8 mouse cellular contexts compared by ENCODE assay signal in the genomic region with DNA sequence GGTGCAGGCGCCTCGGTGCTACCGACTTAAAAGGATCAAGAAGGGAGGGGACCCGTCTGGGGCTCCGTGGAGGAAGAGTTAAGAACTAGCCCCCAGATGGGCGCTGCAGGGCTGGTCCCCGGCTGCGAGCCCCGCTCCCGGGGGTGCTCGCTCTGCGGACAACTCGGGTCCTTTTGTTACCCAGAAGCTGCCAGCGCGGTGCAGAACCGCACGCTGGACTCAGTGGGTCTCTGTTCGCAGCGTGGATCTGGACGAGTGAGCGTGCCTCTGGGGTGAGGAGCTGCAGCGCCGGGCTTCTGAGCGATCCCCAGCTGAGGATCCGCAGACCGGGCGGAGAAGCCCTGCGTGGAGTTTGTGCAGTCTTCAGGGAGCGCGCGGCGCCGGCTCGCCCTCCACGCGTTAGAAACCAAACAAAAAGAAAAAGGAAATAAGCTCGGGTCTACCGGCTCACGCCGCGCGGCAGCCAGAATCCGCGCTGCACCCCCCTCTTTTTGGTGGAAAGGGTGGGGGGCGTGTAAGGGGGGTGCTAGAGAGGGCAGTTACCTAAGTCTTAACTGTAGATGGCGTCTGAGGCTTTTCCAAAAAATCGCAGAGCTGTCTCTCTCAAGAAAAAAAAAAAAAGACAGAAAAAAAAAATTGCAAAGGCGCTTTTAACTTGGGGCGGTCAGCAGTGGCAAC. TPM values are rescaled to one million over a fixed set of nuclear protein-coding genes. Genes with fewer than 3 reads are reported as not detected.
DNase-seq lines count a peak whose midpoint lies in the region; ATAC-seq and TF ChIP-seq lines count a peak whose summit lies in the region.

No protein-coding gene starts in this region.

- no peak for TF ChIP-seq EP300 in MEL (IDR thresholded peaks at IDR 0.05; ENCODE audit: low read depth in 1 of 2, low read length in 2 of 2)

- 0 out of 4 replicates have a peak, but pooled peaks of 1 of the 2 experiments have one; percentile 7 for TF ChIP-seq POLR2A in MEL (IDR thresholded peaks at IDR 0.05; ENCODE audit: control insufficient read depth in 1 of 2, insufficient read depth in 1 of 2, low read depth in 1 of 2, low read length in 2 of 2, poor library complexity in 1 of 2)

- TF ChIP-seq RAD21 in MEL (IDR thresholded peaks at IDR 0.05; ENCODE audit: low read depth, low read length): peak; percentile 71

- under 1% methylated on average over 49 of the region's 49 CpGs for WGBS in hindbrain, embryonic 12.5 days
- 3% methylated on average over 45 of the region's 49 CpGs for WGBS in macrophage (ENCODE audit: missing documents)

- H3K36me3 ChIP-seq in MEL (ENCODE audit: control insufficient read depth in 1 of 2, insufficient read depth in 2 of 2, low read length in 2 of 2) (peaks cover 0 to 8% of the 10 kb centered on the region in 2 experiments; a peak in 3 of 4 replicates), macrophage (ENCODE audit: inconsistent target) (no peaks in the 10 kb centered on the region)
- no peaks in the 10 kb centered on the region for H3K36me3 ChIP-seq in hindbrain, embryonic 12.5 days

- peak overlapping the region; percentile 61 for H3K27ac ChIP-seq in MEL (ENCODE audit: control insufficient read depth, low read depth, low read length)
- H3K27ac ChIP-seq in hindbrain, embryonic 12.5 days: peak overlapping the region; percentile 97
- peak overlapping the region; percentile 93 for H3K27ac ChIP-seq in left cerebral cortex, adult 2 months
- H3K27ac ChIP-seq in macrophage: no peak overlapping the region

- peak; percentile 39 for ATAC-seq in hindbrain, embryonic 12.5 days (ENCODE audit: low FRiP score)

- peaks cover 0 to 9% of the 10 kb centered on the region in 2 experiments; a peak in 3 of 4 replicates for H3K4me1 ChIP-seq in MEL (ENCODE audit: control insufficient read depth in 1 of 2, insufficient read depth in 2 of 2, low read length in 2 of 2)
- peaks cover 29% of the 10 kb centered on the region for H3K4me1 ChIP-seq in hindbrain, embryonic 12.5 days

- no peaks in the 10 kb centered on the region for H3K9me3 ChIP-seq in MEL (replicated peaks; ENCODE audit: insufficient read depth, low read length)
- no peaks in the 10 kb centered on the region for H3K9me3 ChIP-seq in hindbrain, embryonic 12.5 days (replicated peaks)

- H3K9ac ChIP-seq in MEL (ENCODE audit: control insufficient read depth, low read depth, low read length, poor library complexity, severe bottlenecking): peak overlapping the region; percentile 95
- H3K9ac ChIP-seq in hindbrain, embryonic 12.5 days: peak overlapping the region; percentile 94

- H3K4me3 ChIP-seq in MEL (ENCODE audit: control insufficient read depth in 1 of 2, insufficient read depth in 1 of 2, low read depth in 2 of 2, low read length in 2 of 2): peak overlapping the region; percentile 97 to 98
- peak overlapping the region; percentile 56 for H3K4me3 ChIP-seq in hindbrain, embryonic 12.5 days
- H3K4me3 ChIP-seq in left cerebral cortex, adult 2 months: peak overlapping the region; percentile 71
- peak overlapping the region; percentile 19; the same call in 1 of the 2 replicates for H3K4me3 ChIP-seq in macrophage (ENCODE audit: inconsistent target)

- no peaks in the 10 kb centered on the region for H3K27me3 ChIP-seq in MEL (ENCODE audit: control insufficient read depth in 1 of 2, insufficient read depth in 2 of 2, low read length in 2 of 2)
- no peaks in the 10 kb centered on the region for H3K27me3 ChIP-seq in hindbrain, embryonic 12.5 days

- DNase-seq in MEL (ENCODE audit: low read depth, low spot score): peak; percentile 83
- peak; percentile 24 for DNase-seq in cerebellum, adult 9-11 months
- DNase-seq in frontal cortex, postnatal 14 days (ENCODE audit: low spot score in 2 of 2): peak; percentile 61 to 64
- DNase-seq in left cerebral cortex, adult 2 months (ENCODE audit: extremely low spot score in 1 of 2, low spot score in 2 of 2): peak; percentile 64 to 65
- peak; percentile 60 for DNase-seq in retina, postnatal 7 days (ENCODE audit: low read depth, low spot score)
- DNase-seq in thymus, postnatal 4 days: peak; percentile 85

- peaks cover 53% of the 10 kb centered on the region for H3K79me2 ChIP-seq in MEL (ENCODE audit: control insufficient read depth, insufficient read depth, low read length, poor library complexity)
- H3K79me2 ChIP-seq in macrophage (ENCODE audit: inconsistent target): no peaks in the 10 kb centered on the region

- H3K4me2 ChIP-seq in hindbrain, embryonic 12.5 days (replicated peaks): peak overlapping the region; percentile 68

- intact Hi-C loops in left cerebral cortex, adult 2 months (cut with DNase I): loop anchor here (1.0 to 10.0 kb wide), 9 partner anchors 81 to 717 kb away; no protein-coding TSS in a partner anchor

- peak in 2 of 3 experiments; percentile 16 to 55; a peak in 2 of 6 replicates for TF ChIP-seq CTCF in MEL (IDR thresholded peaks at IDR 0.05 in 2 of 3, conservative IDR thresholded peaks at IDR 0.05 in 1 of 3; ENCODE audit: control insufficient read depth in 1 of 3, insufficient read depth in 1 of 3, low read depth in 2 of 3, low read length in 3 of 3, poor library complexity in 1 of 3, severe bottlenecking in 1 of 3)
- TF ChIP-seq CTCF in left cerebral cortex, adult 2 months (IDR thresholded peaks at IDR 0.05): peak; percentile 60

TF ChIP-seq in MEL, 35 proteins besides CTCF, POLR2A, EP300 and RAD21 (continues in another document):
- TF ChIP-seq MYC (IDR thresholded peaks at IDR 0.05; ENCODE audit: low read depth, low read length) (no peak), ETS1 (IDR thresholded peaks at IDR 0.05; ENCODE audit: low read depth, low read length) (peak; percentile 50; the same call in 1 of the 2 replicates), GATA1 (IDR thresholded peaks at IDR 0.05; ENCODE audit: low read depth, low read length) (no peak), TAL1 (IDR thresholded peaks at IDR 0.05; ENCODE audit: low read length) (no peak), MAZ (IDR thresholded peaks at IDR 0.05; ENCODE audit: low read depth, low read length) (peak; percentile 81; the same call in 1 of the 2 replicates), SMC3 (IDR thresholded peaks at IDR 0.05; ENCODE audit: low read depth, low read length) (peak; percentile 55), ZNF384 (IDR thresholded peaks at IDR 0.05; ENCODE audit: low read depth, low read length) (peak; percentile 99), BHLHE40 (IDR thresholded peaks at IDR 0.05; ENCODE audit: borderline replicate concordance, low read depth, low read length) (no peak), NRF1 (IDR thresholded peaks at IDR 0.05; ENCODE audit: insufficient read depth, low read depth, low read length, poor library complexity, severe bottlenecking) (no peak), RCOR1 (IDR thresholded peaks at IDR 0.05; ENCODE audit: low read depth, low read length) (no peak), TBP (IDR thresholded peaks at IDR 0.05; ENCODE audit: low read depth, low read length) (no peak; the same call in 1 of the 2 replicates), ELF1 (IDR thresholded peaks at IDR 0.05; ENCODE audit: low read depth, low read length) (no peak), SIN3A (IDR thresholded peaks at IDR 0.05; ENCODE audit: low read length) (peak; percentile 43; the same call in 1 of the 2 replicates), CHD2 (IDR thresholded peaks at IDR 0.05; ENCODE audit: low read length) (no peak), UBTF (IDR thresholded peaks at IDR 0.05; ENCODE audit: borderline replicate concordance, insufficient read depth, low read depth, low read length) (peak; percentile 83; the same call in 1 of the 2 replicates), MXI1 (IDR thresholded peaks at IDR 0.05; ENCODE audit: low read depth, low read length) (peak; percentile 58; the same call in 1 of the 2 replicates), HCFC1 (IDR thresholded peaks at IDR 0.05; ENCODE audit: low read depth, low read length) (0 out of 2 replicates have a peak, but pooled peaks have one; percentile 25), CHD1 (IDR thresholded peaks at IDR 0.05; ENCODE audit: low read depth, low read length) (peak; percentile 85; the same call in 1 of the 2 replicates), MAFK (IDR thresholded peaks at IDR 0.05; ENCODE audit: borderline replicate concordance, low read depth, low read length) (no peak), USF2 (IDR thresholded peaks at IDR 0.05; ENCODE audit: borderline replicate concordance in 1 of 2, insufficient read depth in 1 of 2, low read depth in 1 of 2, low read length in 2 of 2) (no peak), TCF12 (IDR thresholded peaks at IDR 0.05; ENCODE audit: low read depth, low read length) (peak; percentile 29; the same call in 1 of the 2 replicates), ZC3H11A (IDR thresholded peaks at IDR 0.05; ENCODE audit: low read depth, low read length) (peak; percentile 56), MYB (IDR thresholded peaks at IDR 0.05; ENCODE audit: low read depth, low read length) (no peak), USF1 (IDR thresholded peaks at IDR 0.05; ENCODE audit: low read depth, low read length) (no peak), POLR2AphosphoS5 (IDR thresholded peaks at IDR 0.05; ENCODE audit: borderline replicate concordance, low read depth, low read length) (no peak), ZKSCAN1 (IDR thresholded peaks at IDR 0.05; ENCODE audit: low read depth, low read length) (no peak; the same call in 1 of the 2 replicates), KAT2A (conservative IDR thresholded peaks at IDR 0.05; ENCODE audit: low read depth, low read length) (no peak), MAX (IDR thresholded peaks at IDR 0.05; ENCODE audit: low read length) (no peak), JUND (IDR thresholded peaks at IDR 0.05; ENCODE audit: low read depth, low read length) (no peak), POLR2AphosphoS2 (IDR thresholded peaks at IDR 0.05; ENCODE audit: low read length) (no peak), ZMIZ1 (IDR thresholded peaks at IDR 0.05; ENCODE audit: low read depth, low read length) (no peak), MEF2A (IDR thresholded peaks at IDR 0.05; ENCODE audit: extremely low read depth, insufficient replicate concordance, low read depth, low read length, poor library complexity, severe bottlenecking) (no peak)

RNA-seq across cellular contexts. Expression of a gene that starts 1.0 kb away (rescaled TPM):
- 42.1 and 53.8 TPM in 2 replicates for total RNA-seq in MEL (2012; rRNA removed)
- polyA plus RNA-seq in MEL (2012; ENCODE audit: insufficient read depth in 1 of 2, insufficient read length in 2 of 2, low read depth in 1 of 2, low replicate concordance in 2 of 2, missing spikeins in 1 of 2): 10 to 100 TPM; 20.1 to 80.6 TPM
- polyA plus RNA-seq in hindbrain, embryonic 12.5 days (2016; fragmentation: Nextera tagmentation; extraction: Ambion mirVana): 107 and 117 TPM in 2 replicates
- 10 to 100 TPM; 43.0 to 49.3 TPM for total RNA-seq in left cerebral cortex, adult 2 months (2021)
- 1 to 10 TPM in 1 of 26 experiments, under 1 TPM in 1, not detected in 24; 0.43 to 1.1 TPM for total RNA-seq in macrophage (2018; cell fraction: chromatin; rRNA removed)
- total RNA-seq in macrophage (2018; cell fraction: cytosol; rRNA removed): not detected
- total RNA-seq in macrophage (2018; cell fraction: nucleus; rRNA removed): under 1 TPM in 1 of 26 experiments, not detected in 25; 0.27 TPM
- 0.04 to 0.06 TPM in 2 of 3 replicates, not detected in the other for polyA plus RNA-seq in macrophage (2018)

Comparison
In these comparisons a context has a peak if more than half of its experiments do, and no peak if none do; other contexts are left out.
1. DNase-seq: peak in every context shown above with its lines; median percentile 85 in thymus, postnatal 4 days; 83 in MEL; 64 in left cerebral cortex, adult 2 months; 62 in frontal cortex, postnatal 14 days; 60 in retina, postnatal 7 days; 24 in cerebellum, adult 9-11 months.
2. H3K4me3 ChIP-seq: peak in every context shown above with its lines; median percentile 98 in MEL; 71 in left cerebral cortex, adult 2 months; 56 in hindbrain, embryonic 12.5 days; 19 in macrophage.
3. RNA of a gene that starts 1.0 kb away (polyA plus RNA-seq): 107 to 117 TPM in hindbrain, embryonic 12.5 days and 20.1 to 80.6 TPM in MEL; 0.04 to 0.06 TPM in macrophage; every median in the first group is over 10 times any median in the second.